Mouse (Mus musculus) mesoderm, embryonic 11.5 days (tissue): ENCODE measurements at regions not wholly inside any gene's neighbourhood (a gene's known extent, or its start where the extent isn't known, plus 50 kb on each side); places are given as distances from the start of the nearest gene placed in this dataset.
A peak's percentile ranks its signal among the peaks of the same experiment; 100 is the strongest.

Experiments
- DNase-seq: peaks from one replicate; pipeline ENCODE4 v3.0.0-alpha.2; 2012; ENCODE audit warnings: low read depth, low spot score

DNA sequence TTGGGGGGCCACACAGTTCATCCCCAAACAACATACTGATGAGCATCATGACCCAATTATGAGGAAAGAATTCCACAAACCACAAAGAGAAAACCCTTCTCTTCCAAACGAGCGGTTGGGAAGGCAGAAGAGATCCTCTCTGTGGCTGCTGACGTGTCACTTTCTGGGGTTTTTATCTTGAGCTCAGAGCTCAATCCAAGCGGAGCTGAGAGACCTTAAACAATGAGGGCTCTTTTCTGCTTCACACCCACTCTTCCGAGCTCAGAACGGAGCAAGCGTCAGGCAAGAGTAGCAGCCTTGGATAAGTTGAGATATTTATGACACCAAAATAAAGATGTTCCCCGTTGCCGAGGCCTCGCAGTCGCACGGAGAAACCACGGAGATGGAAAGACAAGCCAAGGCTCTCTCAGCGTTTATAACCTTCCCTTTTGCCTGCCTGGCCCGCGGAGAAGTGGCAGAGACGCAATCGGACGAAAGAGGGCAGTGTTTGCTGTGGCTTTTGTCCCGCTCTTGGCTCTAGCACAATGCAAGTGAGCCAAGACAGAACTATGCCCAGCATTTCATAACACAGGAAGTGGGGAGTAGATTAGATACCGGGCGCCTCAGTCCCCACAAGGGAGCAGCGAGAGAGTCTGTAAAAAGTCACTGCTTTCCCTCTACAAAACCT lies 100.7 kb downstream of the Chic2 start:
- DNase-seq, result peak; percentile 89

GRCm38 (mm10) chr5:74941426-74941825 lies 103.1 kb downstream of the Chic2 start:
- peak; percentile 77 for DNase-seq

DNA sequence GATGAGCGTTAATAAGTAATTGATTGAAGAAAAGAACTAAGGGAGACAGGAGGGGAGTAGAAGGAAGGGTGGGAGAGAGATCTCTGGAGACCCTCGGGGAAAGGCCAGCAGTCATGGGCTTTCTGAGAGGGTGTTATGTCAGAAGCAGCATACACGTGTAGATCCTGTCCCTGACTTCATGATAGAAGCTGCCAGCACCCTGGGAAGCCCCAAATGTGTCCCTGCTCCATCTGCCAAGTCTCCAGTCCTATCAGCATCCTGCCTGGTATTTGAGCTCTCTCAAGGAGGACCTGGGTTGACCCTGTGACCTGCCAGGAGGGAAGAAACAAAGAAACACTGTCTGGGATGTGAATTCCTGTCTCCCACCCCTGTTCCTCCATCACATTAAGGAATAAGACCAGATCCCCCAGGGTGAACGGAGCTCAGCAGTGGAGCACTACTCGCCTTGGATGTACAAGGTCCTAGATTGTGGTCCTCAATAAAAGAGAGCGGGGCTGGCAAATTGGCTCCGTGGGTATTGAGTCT lies 107.1 kb downstream of the Chic2 start:
- DNase-seq, result peak; percentile 65

GRCm38 (mm10) chr5:74936087-74936486 lies 108.5 kb downstream of the Chic2 start:
- DNase-seq, result no peak

DNA sequence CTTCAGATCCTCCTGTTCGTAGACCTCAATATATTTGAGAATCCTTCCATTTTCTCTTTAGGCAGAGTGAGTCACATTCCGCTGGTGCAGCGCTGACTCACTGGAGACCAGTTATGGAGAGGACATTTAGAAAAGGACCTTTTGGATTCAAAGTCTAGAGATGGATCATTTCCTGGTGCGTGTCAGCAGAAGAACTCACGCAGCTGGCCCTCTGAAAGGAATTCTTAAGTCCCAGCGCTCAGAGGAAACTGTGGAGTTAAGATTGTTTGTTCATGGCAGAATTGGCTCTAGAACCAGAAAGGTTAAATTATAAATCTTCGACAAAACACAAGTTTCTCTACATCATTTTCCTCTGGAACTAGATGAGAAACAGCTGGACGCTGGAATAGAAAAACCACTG lies 108.9 kb downstream of the Chic2 start:
- DNase-seq, result no peak

GRCm38 (mm10) chr5:74933276-74933675 lies 111.3 kb downstream of the Chic2 start:
- no peak for DNase-seq

- no peak for DNase-seq
These were observed 112.4 kb downstream of the Chic2 start for GRCm38 (mm10) chr5:74932206-74932605.

GRCm38 (mm10) chr5:74931765-74932164 lies 112.8 kb downstream of the Chic2 start:
- no peak for DNase-seq

- DNase-seq, result no peak
These were observed 117.0 kb downstream of the Chic2 start for GRCm38 (mm10) chr5:74927543-74927942.

GRCm38 (mm10) chr5:74925769-74926168 lies 118.8 kb downstream of the Chic2 start:
- DNase-seq, result no peak

DNA sequence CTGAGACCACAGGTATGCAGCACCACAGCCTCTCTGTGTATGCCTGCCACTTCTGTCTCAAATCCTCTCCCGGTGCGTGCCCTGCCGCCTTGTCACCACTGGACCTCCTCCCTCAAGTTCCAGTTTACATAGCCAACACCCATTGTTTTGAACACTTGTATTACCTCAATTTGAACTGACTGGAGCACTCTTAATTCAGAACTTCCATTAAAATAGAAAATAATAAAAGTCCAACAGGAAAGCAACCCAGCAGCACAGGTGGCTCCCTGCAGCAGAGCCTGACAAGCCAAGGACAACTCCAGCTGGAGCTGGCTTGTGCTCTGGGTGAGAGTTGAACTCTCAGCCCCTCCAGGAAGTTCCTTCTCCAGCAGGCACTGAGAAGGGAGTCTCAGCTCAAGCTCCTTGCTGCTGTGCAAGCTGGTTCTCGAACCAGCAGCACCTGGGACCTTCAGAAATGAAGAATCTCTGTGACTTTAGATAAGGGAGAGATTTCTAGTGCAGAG lies 120.5 kb downstream of the Chic2 start:
- no peak for DNase-seq

DNA sequence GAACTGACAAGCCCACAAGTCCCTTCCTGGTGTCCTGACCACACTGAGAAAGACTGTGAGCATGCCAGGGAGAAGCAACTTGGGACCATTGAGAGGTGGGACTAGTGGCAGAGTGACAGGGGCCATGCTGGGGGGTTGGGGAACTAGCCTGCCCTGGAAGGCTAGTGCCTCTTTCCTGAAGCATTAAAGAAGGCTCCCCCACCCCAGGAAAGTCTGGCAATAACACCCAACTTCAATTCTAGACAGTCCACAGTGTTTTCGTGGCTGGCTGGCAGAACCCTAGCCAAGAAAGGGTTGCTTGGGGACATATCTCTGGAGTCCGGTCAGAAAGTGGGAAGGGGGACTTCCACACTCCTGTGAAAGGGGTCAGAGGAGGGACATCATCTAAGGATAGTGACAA lies 121.2 kb downstream of the Chic2 start:
- DNase-seq, result no peak

DNA sequence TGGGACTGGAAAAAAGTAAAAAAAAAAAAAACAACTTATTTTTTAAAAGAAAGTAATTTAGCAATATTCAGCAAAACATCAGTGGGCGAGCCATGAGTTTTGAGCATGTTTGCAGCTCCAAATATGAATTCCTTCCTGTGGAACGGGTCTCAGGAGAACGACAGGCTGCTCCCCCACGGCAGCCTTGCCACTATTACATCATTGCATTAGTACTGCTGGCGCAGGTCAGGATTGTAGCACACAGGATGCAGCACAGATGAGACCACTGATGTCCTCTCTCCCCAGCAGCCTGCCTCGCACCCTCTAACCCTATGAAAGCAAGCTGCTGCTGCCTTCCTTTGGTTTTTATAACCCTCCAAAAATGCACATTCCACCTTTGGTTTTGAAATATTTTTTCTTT lies 121.7 kb downstream of the Chic2 start:
- DNase-seq, result no peak

- no peak for DNase-seq
These were observed 123.6 kb downstream of the Chic2 start for GRCm38 (mm10) chr5:74920939-74921338.

GRCm38 (mm10) chr5:74920490-74920889 lies 124.1 kb downstream of the Chic2 start:
- peak; percentile 47 for DNase-seq

DNA sequence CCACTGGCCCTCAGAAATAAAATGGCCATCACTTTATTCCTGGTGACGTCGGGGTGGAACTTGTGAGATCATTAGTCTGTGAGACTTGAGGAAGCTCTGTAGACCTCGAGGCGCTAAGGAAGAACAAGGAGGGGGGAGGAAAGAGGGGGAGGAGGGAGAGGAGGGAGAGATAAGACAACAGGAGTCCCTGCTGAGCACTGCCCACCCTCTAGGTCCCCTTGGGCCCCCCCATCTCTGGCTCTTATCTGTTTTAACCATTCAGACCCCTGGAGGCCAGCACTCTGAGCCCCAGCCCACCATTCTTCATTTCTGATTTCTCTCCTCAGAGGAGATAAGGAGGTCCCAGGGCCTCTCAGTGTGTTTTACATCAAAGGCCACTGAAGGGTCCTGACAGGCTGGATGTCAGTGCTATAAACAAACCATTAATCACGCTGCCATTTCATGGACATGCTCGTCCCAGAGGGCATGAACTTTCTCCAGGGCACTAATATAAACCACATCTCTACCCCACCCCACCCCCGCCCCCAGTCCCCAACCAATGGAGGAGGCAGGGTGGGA lies 139.0 kb downstream of the Chic2 start:
- DNase-seq, result peak; percentile 73

DNA sequence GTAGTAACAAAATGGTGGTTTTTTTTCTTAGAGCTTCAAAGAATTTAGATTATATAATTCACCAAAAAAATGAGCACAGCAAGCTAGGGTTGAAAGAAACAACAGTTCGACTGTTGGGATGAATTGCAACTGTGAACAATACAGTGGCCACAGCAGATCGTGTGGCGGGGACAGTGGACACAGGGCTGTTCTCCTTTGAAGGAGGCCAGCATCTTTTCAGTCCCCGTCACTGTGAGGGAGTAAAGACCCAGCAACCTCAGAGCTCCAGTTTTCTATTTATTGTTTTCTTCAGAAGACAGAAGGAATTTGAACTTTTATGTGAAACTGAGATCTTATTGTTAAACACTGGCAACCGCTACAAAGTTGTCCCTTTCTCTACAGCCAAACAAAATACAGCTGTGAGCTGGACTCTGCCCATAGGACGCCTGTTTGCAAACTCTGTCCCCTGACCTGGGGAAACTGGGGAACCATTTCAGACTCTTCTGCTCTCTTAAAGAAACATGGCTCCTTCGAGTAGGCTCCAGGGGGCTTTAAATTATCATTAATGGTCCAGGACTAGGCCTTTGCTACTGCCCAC lies 139.6 kb downstream of the Chic2 start:
- DNase-seq, result no peak

- DNase-seq, result no peak
These were observed 140.2 kb downstream of the Chic2 start for GRCm38 (mm10) chr5:74904327-74904726.

DNA sequence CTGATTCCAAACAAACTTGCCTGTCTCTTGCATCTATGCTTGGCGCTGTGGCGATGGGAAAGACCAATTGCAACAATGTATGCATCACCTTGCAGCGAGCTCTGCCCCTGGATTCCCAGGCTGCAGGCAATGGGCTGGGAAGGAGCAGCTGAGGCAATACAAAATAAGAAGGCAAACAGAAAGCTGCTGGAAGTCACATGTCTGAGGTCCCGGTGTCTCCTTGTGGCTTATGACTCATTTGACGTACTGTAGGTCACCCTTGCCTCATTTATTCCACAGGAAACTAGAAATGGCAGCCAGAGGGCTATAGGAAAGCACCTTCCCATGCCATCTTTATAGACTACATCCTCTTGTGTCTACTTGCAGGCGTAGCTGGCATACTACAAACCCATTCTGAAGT lies 140.9 kb downstream of the Chic2 start:
- DNase-seq, result no peak

DNA sequence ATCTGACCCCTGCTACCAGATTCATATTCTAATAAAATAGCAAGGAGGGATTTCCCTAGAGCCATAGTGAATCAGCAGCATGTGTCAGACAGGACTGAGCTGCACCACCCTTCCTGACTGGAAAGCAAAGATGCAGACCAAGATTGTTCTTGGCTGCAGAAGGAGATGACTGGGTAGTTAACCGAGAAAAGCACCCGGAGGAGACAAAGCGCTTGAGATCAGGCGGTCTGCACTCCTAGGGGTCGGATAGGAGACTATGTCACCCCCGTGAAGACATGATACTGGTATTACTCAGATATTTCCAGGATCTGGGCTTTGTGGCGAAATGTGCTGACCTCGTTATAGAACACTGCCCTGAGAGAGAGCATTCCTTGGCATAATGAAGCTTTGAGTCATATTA lies 147.4 kb downstream of the Chic2 start:
- DNase-seq, result no peak

GRCm38 (mm10) chr5:74893276-74893675 lies 151.3 kb downstream of the Chic2 start:
- no peak for DNase-seq

GRCm38 (mm10) chr5:74891541-74891940 lies 153.0 kb downstream of the Chic2 start:
- DNase-seq, result no peak

DNA sequence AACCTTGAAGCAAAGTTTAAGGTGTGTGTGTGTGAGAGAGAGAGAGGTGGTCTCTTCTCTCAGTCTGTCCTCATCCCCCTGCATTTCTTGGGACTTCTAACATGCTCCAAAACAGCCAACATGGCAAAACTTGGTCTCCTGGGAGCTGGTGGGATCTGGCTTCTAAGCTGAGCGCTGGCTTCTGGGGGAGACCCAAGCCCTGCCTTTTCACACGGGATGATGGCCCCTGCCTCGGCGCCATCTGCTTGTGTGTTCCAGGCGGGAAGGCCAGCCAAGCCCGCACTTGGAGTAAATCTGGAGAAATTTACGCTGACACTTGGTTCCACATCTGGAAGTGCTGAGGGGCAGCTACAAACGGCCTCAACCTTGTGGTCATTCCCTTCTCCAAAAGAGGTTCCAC lies 155.6 kb downstream of the Chic2 start:
- DNase-seq, result no peak
